7 mouse cellular contexts compared by ENCODE assay signal in the genomic region with DNA sequence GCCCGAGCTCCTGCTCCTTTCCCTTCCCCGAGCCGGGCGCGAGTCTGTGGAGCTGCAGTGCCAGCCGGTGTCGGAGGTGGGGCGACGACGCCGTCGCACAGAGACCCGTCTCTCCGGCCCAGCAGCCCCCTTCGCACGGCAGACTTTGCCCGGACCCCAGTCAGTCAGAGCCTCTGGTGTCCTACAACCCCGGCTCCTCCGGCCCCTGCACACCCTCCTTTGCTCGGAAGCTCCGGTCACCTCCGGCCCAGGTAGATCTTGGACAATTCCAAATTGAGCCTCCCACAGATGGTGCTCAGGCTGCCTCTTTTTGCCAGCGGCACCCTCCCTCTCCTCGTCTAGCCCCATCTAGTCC. TPM values are rescaled to one million over a fixed set of nuclear protein-coding genes. Genes with fewer than 3 reads are reported as not detected.
DNase-seq lines count a peak whose midpoint lies in the region; ATAC-seq and TF ChIP-seq lines count a peak whose summit lies in the region.

No protein-coding gene starts in this region.

- ATAC-seq in embryonic facial prominence, embryonic 15.5 days (ENCODE audit: insufficient number of reproducible peaks, low FRiP score, low TSS enrichment, low read depth): no peak
- no peak; the same call in 1 of the 2 replicates for ATAC-seq in intestine, embryonic 16.5 days
- no peak; the same call in 1 of the 2 replicates for ATAC-seq in neural tube, embryonic 14.5 days (ENCODE audit: low read depth)
- no peak for ATAC-seq in megakaryocyte-erythroid progenitor cell, adult 5-6 weeks (replicated peaks; ENCODE audit: low FRiP score, low TSS enrichment, poor library complexity, severe bottlenecking)

- peak overlapping the region; percentile 45 for H3K4me3 ChIP-seq in lung, adult 2 months (replicated peaks; ENCODE audit: extremely low read depth, low read depth, low read length)
- peak overlapping the region; percentile 79 for H3K4me3 ChIP-seq in embryonic facial prominence, embryonic 15.5 days (replicated peaks)
- peak overlapping the region; percentile 85 for H3K4me3 ChIP-seq in intestine, embryonic 16.5 days (ENCODE audit: low read length)
- H3K4me3 ChIP-seq in neural tube, embryonic 14.5 days (ENCODE audit: low read depth, low read length): peak overlapping the region; percentile 93

- 2% methylated on average over 24 of the region's 24 CpGs for WGBS in lung, adult 2 months
- WGBS in embryonic facial prominence, embryonic 15.5 days: 1% methylated on average over 24 of the region's 24 CpGs
- WGBS in intestine, embryonic 16.5 days: 1% methylated on average over 23 of the region's 24 CpGs
- 2% methylated on average over 24 of the region's 24 CpGs for WGBS in neural tube, embryonic 14.5 days

- peaks cover 14% of the 10 kb centered on the region; the same call in 1 of the 2 replicates for H3K4me1 ChIP-seq in lung, adult 2 months (ENCODE audit: control insufficient read depth, insufficient read depth, low read length)
- H3K4me1 ChIP-seq in embryonic facial prominence, embryonic 15.5 days: peaks cover 30% of the 10 kb centered on the region
- H3K4me1 ChIP-seq in intestine, embryonic 16.5 days (ENCODE audit: control insufficient read depth, insufficient read depth, low read length): peaks cover 22% of the 10 kb centered on the region
- peaks cover 25% of the 10 kb centered on the region for H3K4me1 ChIP-seq in neural tube, embryonic 14.5 days (ENCODE audit: control insufficient read depth, insufficient read depth, low read length)

- DNase-seq in lung, adult 2 months: no peak
- DNase-seq in lung, postnatal 4 days: no peak
- DNase-seq in yolk sac, embryonic 10.5 days (ENCODE audit: low spot score): no peak

- H3K9me3 ChIP-seq in embryonic facial prominence, embryonic 15.5 days (replicated peaks): no peaks in the 10 kb centered on the region
- no peaks in the 10 kb centered on the region for H3K9me3 ChIP-seq in intestine, embryonic 16.5 days (ENCODE audit: control insufficient read depth, low read length)
- H3K9me3 ChIP-seq in neural tube, embryonic 14.5 days (ENCODE audit: control insufficient read depth, low read length): no peaks in the 10 kb centered on the region

- TF ChIP-seq CTCF in lung, adult 2 months (IDR thresholded peaks at IDR 0.05; ENCODE audit: insufficient read depth, low read length): no peak

- H3K4me2 ChIP-seq in embryonic facial prominence, embryonic 15.5 days (replicated peaks): peak overlapping the region; percentile 73
- peak overlapping the region; percentile 79 for H3K4me2 ChIP-seq in intestine, embryonic 16.5 days (ENCODE audit: low read depth, low read length)
- peak overlapping the region; percentile 73 for H3K4me2 ChIP-seq in neural tube, embryonic 14.5 days (ENCODE audit: low read depth, low read length)

- H3K9ac ChIP-seq in embryonic facial prominence, embryonic 15.5 days: 0 out of 2 replicates have a peak overlapping the region, but pooled peaks have one; percentile 1
- H3K9ac ChIP-seq in intestine, embryonic 16.5 days (ENCODE audit: low read depth, low read length): peak overlapping the region; percentile 53
- peak overlapping the region; percentile 89 for H3K9ac ChIP-seq in neural tube, embryonic 14.5 days (replicated peaks; ENCODE audit: low read depth, low read length)

- peaks cover 46% of the 10 kb centered on the region for H3K27me3 ChIP-seq in embryonic facial prominence, embryonic 15.5 days
- peaks cover 21% of the 10 kb centered on the region for H3K27me3 ChIP-seq in intestine, embryonic 16.5 days (replicated peaks; ENCODE audit: control insufficient read depth, insufficient read depth, low read length)
- H3K27me3 ChIP-seq in neural tube, embryonic 14.5 days (ENCODE audit: control insufficient read depth, insufficient read depth, low read length): peaks cover 3% of the 10 kb centered on the region; the same call in 1 of the 2 replicates

- no peak for TF ChIP-seq POLR2A in lung, adult 2 months (IDR thresholded peaks at IDR 0.05; ENCODE audit: borderline replicate concordance, extremely low read depth, low read depth, low read length)

- H3K27ac ChIP-seq in embryonic facial prominence, embryonic 15.5 days (replicated peaks): no peak overlapping the region
- H3K27ac ChIP-seq in intestine, embryonic 16.5 days (ENCODE audit: low read length): no peak overlapping the region
- H3K27ac ChIP-seq in neural tube, embryonic 14.5 days (ENCODE audit: low read depth, low read length): peak overlapping the region; percentile 83

- H3K36me3 ChIP-seq in embryonic facial prominence, embryonic 15.5 days: peaks cover 25% of the 10 kb centered on the region
- H3K36me3 ChIP-seq in intestine, embryonic 16.5 days (ENCODE audit: control insufficient read depth, insufficient read depth, low read length): peaks cover 13% of the 10 kb centered on the region
- peaks cover 25% of the 10 kb centered on the region for H3K36me3 ChIP-seq in neural tube, embryonic 14.5 days (ENCODE audit: control insufficient read depth, insufficient read depth, low read length)

RNA-seq across cellular contexts. Expression of gene Tmem198, which starts 0.3 kb away (rescaled TPM):
- 5.2 and 7.4 TPM in 2 replicates for polyA plus RNA-seq in lung, adult 2 months (2012; rRNA removed)
- 1.3 and 1.4 TPM in 2 replicates for polyA plus RNA-seq in embryonic facial prominence, embryonic 15.5 days (2015; fragmentation: Nextera tagmentation; extraction: Ambion mirVana)
- polyA plus RNA-seq in intestine, embryonic 16.5 days (2015; fragmentation: Nextera tagmentation; extraction: Ambion mirVana): 1.5 and 1.9 TPM in 2 replicates
- 34.0 and 38.3 TPM in 2 replicates for polyA plus RNA-seq in neural tube, embryonic 14.5 days (2014; fragmentation: Nextera tagmentation; extraction: Ambion mirVana)
- 0.49 TPM in 1 of 2 replicates, not detected in the other for total RNA-seq in megakaryocyte-erythroid progenitor cell, adult 5-6 weeks (2014; fragmentation: Nextera tagmentation)
- total RNA-seq in megakaryocyte-erythroid progenitor cell, adult 5-6 weeks (2017): not detected in 2 replicates

RNA-seq across cellular contexts. Expression of gene Chpf, which starts 0.5 kb away (rescaled TPM):
- polyA plus RNA-seq in lung, adult 2 months (2012; rRNA removed): 89.7 and 127 TPM in 2 replicates
- polyA plus RNA-seq in embryonic facial prominence, embryonic 15.5 days (2015; fragmentation: Nextera tagmentation; extraction: Ambion mirVana): 51.3 and 54.5 TPM in 2 replicates
- polyA plus RNA-seq in intestine, embryonic 16.5 days (2015; fragmentation: Nextera tagmentation; extraction: Ambion mirVana): 25.2 and 28.8 TPM in 2 replicates
- polyA plus RNA-seq in neural tube, embryonic 14.5 days (2014; fragmentation: Nextera tagmentation; extraction: Ambion mirVana): 44.7 and 45.4 TPM in 2 replicates
- total RNA-seq in megakaryocyte-erythroid progenitor cell, adult 5-6 weeks (2014; fragmentation: Nextera tagmentation): 3.1 and 4.0 TPM in 2 replicates
- total RNA-seq in megakaryocyte-erythroid progenitor cell, adult 5-6 weeks (2017): 0.15 and 1.2 TPM in 2 replicates

RNA-seq across cellular contexts. Expression of gene Obsl1, which starts 26.6 kb away (rescaled TPM):
- 20.7 and 26.1 TPM in 2 replicates for polyA plus RNA-seq in lung, adult 2 months (2012; rRNA removed)
- polyA plus RNA-seq in embryonic facial prominence, embryonic 15.5 days (2015; fragmentation: Nextera tagmentation; extraction: Ambion mirVana): 104 and 108 TPM in 2 replicates
- polyA plus RNA-seq in intestine, embryonic 16.5 days (2015; fragmentation: Nextera tagmentation; extraction: Ambion mirVana): 38.7 and 42.7 TPM in 2 replicates
- 18.7 and 21.4 TPM in 2 replicates for polyA plus RNA-seq in neural tube, embryonic 14.5 days (2014; fragmentation: Nextera tagmentation; extraction: Ambion mirVana)
- total RNA-seq in megakaryocyte-erythroid progenitor cell, adult 5-6 weeks (2014; fragmentation: Nextera tagmentation): 0.40 and 0.68 TPM in 2 replicates
- total RNA-seq in megakaryocyte-erythroid progenitor cell, adult 5-6 weeks (2017): 0.30 and 0.47 TPM in 2 replicates

RNA-seq across cellular contexts. Expression of gene Inha, which starts 27.3 kb away (rescaled TPM):
- 13.6 and 14.3 TPM in 2 replicates for polyA plus RNA-seq in lung, adult 2 months (2012; rRNA removed)
- polyA plus RNA-seq in embryonic facial prominence, embryonic 15.5 days (2015; fragmentation: Nextera tagmentation; extraction: Ambion mirVana): 14.7 and 15.7 TPM in 2 replicates
- 6.6 and 7.3 TPM in 2 replicates for polyA plus RNA-seq in intestine, embryonic 16.5 days (2015; fragmentation: Nextera tagmentation; extraction: Ambion mirVana)
- polyA plus RNA-seq in neural tube, embryonic 14.5 days (2014; fragmentation: Nextera tagmentation; extraction: Ambion mirVana): 8.2 and 12.3 TPM in 2 replicates
- total RNA-seq in megakaryocyte-erythroid progenitor cell, adult 5-6 weeks (2014; fragmentation: Nextera tagmentation): 0.72 TPM in 1 of 2 replicates, not detected in the other
- total RNA-seq in megakaryocyte-erythroid progenitor cell, adult 5-6 weeks (2017): not detected in 2 replicates

RNA-seq across cellular contexts. Expression of gene Asic4, which starts 29.4 kb away (rescaled TPM):
- 0.05 TPM in 1 of 2 replicates, not detected in the other for polyA plus RNA-seq in lung, adult 2 months (2012; rRNA removed)
- polyA plus RNA-seq in embryonic facial prominence, embryonic 15.5 days (2015; fragmentation: Nextera tagmentation; extraction: Ambion mirVana): 0.65 and 0.84 TPM in 2 replicates
- polyA plus RNA-seq in intestine, embryonic 16.5 days (2015; fragmentation: Nextera tagmentation; extraction: Ambion mirVana): 2.0 and 2.4 TPM in 2 replicates
- 4.7 and 6.9 TPM in 2 replicates for polyA plus RNA-seq in neural tube, embryonic 14.5 days (2014; fragmentation: Nextera tagmentation; extraction: Ambion mirVana)
- not detected in 2 replicates for total RNA-seq in megakaryocyte-erythroid progenitor cell, adult 5-6 weeks (2014; fragmentation: Nextera tagmentation)
- total RNA-seq in megakaryocyte-erythroid progenitor cell, adult 5-6 weeks (2017): not detected in 2 replicates

Comparison
In these comparisons a context has a peak if more than half of its experiments do, and no peak if none do; other contexts are left out.
1. H3K9ac ChIP-seq: peak in every context shown above with its lines; median percentile 89 in neural tube, embryonic 14.5 days; 53 in intestine, embryonic 16.5 days; 1 in embryonic facial prominence, embryonic 15.5 days.